Mouse (Mus musculus): ENCODE data around the gene Trpc4ap. TPM values are rescaled to one million over a fixed set of nuclear protein-coding genes. Genes with fewer than 3 reads are reported as not detected.

The Trpc4ap gene
- total RNA-seq, 1 experiment, result 50.0 TPM

- no peak overlapping the region for H3K4me3 ChIP-seq (ENCODE audit: insufficient read depth in 1 of 2, low read depth in 1 of 2, low read length in 2 of 2, poor library complexity in 1 of 2, severe bottlenecking in 1 of 2)
- H3K36me3 ChIP-seq (ENCODE audit: control insufficient read depth, insufficient read depth, low read length, poor library complexity, severe bottlenecking), result no peaks in the 10 kb centered on the region
- H3K9ac ChIP-seq (ENCODE audit: insufficient read depth, low read depth, low read length, poor library complexity, severe bottlenecking), result no peak overlapping the region
- no peak for DNase-seq (ENCODE audit: low read depth, low spot score)
- no peaks in the 10 kb centered on the region for H3K9me3 ChIP-seq (ENCODE audit: control insufficient read depth, insufficient read depth, low read depth, low read length)
- H3K4me1 ChIP-seq (ENCODE audit: control insufficient read depth in 2 of 2, insufficient read depth in 2 of 2, low read length in 2 of 2, poor library complexity in 1 of 2), result no peaks in the 10 kb centered on the region; a peak in 1 of 4 replicates
- H3K27ac ChIP-seq (ENCODE audit: insufficient read depth, low read depth, low read length, poor library complexity, severe bottlenecking), result no peak overlapping the region
- TF ChIP-seq ZNF384 (IDR thresholded peaks at IDR 0.05; ENCODE audit: low read depth, low read length) (no peak), ZC3H11A (IDR thresholded peaks at IDR 0.05; ENCODE audit: borderline replicate concordance, low read depth, low read length) (no peak), HCFC1 (IDR thresholded peaks at IDR 0.05; ENCODE audit: borderline replicate concordance, insufficient read depth, low read length) (no peak)
- in situ Hi-C loops (cut with MboI; ENCODE audit: low sequenced_read_pairs in 2 of 2, unreplicated experiment in 2 of 2), result no loop called here
Measured at GRCm38 (mm10) chr2:155680591-155680990, 11.6 kb downstream of the Trpc4ap start.

GRCm38 (mm10) chr2:155679586-155680110, 12.5 kb downstream of the Trpc4ap start:
- H3K27ac ChIP-seq (ENCODE audit: insufficient read depth, low read depth, low read length, poor library complexity, severe bottlenecking), result no peak overlapping the region
- H3K9me3 ChIP-seq (ENCODE audit: control insufficient read depth, insufficient read depth, low read depth, low read length), result no peaks in the 10 kb centered on the region
- DNase-seq (ENCODE audit: low read depth, low spot score), result no peak
- no peaks in the 10 kb centered on the region for H3K36me3 ChIP-seq (ENCODE audit: control insufficient read depth, insufficient read depth, low read length, poor library complexity, severe bottlenecking)
- H3K4me3 ChIP-seq (ENCODE audit: insufficient read depth in 1 of 2, low read depth in 1 of 2, low read length in 2 of 2, poor library complexity in 1 of 2, severe bottlenecking in 1 of 2), result no peak overlapping the region
- no peak for TF ChIP-seq CHD2 (IDR thresholded peaks at IDR 0.05; ENCODE audit: low read depth, low read length)
- no peak for TF ChIP-seq MAFK (IDR thresholded peaks at IDR 0.05; ENCODE audit: insufficient read depth, low read depth, low read length)
- TF ChIP-seq HCFC1 (IDR thresholded peaks at IDR 0.05; ENCODE audit: borderline replicate concordance, insufficient read depth, low read length), result no peak
- TF ChIP-seq ZC3H11A (IDR thresholded peaks at IDR 0.05; ENCODE audit: borderline replicate concordance, low read depth, low read length), result no peak
- no peak for TF ChIP-seq ZNF384 (IDR thresholded peaks at IDR 0.05; ENCODE audit: low read depth, low read length)
- in situ Hi-C loops (cut with MboI; ENCODE audit: low sequenced_read_pairs in 2 of 2, unreplicated experiment in 2 of 2), result no loop called here
- H3K9ac ChIP-seq (ENCODE audit: insufficient read depth, low read depth, low read length, poor library complexity, severe bottlenecking), result no peak overlapping the region
- H3K4me1 ChIP-seq (ENCODE audit: control insufficient read depth in 2 of 2, insufficient read depth in 2 of 2, low read length in 2 of 2, poor library complexity in 1 of 2), result no peaks in the 10 kb centered on the region; a peak in 1 of 4 replicates

GRCm38 (mm10) chr2:155675118-155675517, 17.1 kb downstream of the Trpc4ap start:
- Histone ChIP-seq H3K9ac (ENCODE audit: insufficient read depth, low read depth, low read length, poor library complexity, severe bottlenecking) (no peak overlapping the region), H3K4me3 (ENCODE audit: insufficient read depth in 1 of 2, low read depth in 1 of 2, low read length in 2 of 2, poor library complexity in 1 of 2, severe bottlenecking in 1 of 2) (no peak overlapping the region), H3K4me1 (ENCODE audit: control insufficient read depth in 2 of 2, insufficient read depth in 2 of 2, low read length in 2 of 2, poor library complexity in 1 of 2) (no peaks in the 10 kb centered on the region), H3K36me3 (ENCODE audit: control insufficient read depth, insufficient read depth, low read length, poor library complexity, severe bottlenecking) (no peaks in the 10 kb centered on the region), H3K27ac (ENCODE audit: insufficient read depth, low read depth, low read length, poor library complexity, severe bottlenecking) (no peak overlapping the region), H3K9me3 (ENCODE audit: control insufficient read depth, insufficient read depth, low read depth, low read length) (no peaks in the 10 kb centered on the region)
- DNase-seq (ENCODE audit: low read depth, low spot score), result no peak
- in situ Hi-C loops (cut with MboI; ENCODE audit: low sequenced_read_pairs in 2 of 2, unreplicated experiment in 2 of 2), result no loop called here
- no peak for TF ChIP-seq MAFK (IDR thresholded peaks at IDR 0.05; ENCODE audit: insufficient read depth, low read depth, low read length)
- TF ChIP-seq ZNF384 (IDR thresholded peaks at IDR 0.05; ENCODE audit: low read depth, low read length), result no peak
- TF ChIP-seq CHD2 (IDR thresholded peaks at IDR 0.05; ENCODE audit: low read depth, low read length), result no peak
- TF ChIP-seq ZC3H11A (IDR thresholded peaks at IDR 0.05; ENCODE audit: borderline replicate concordance, low read depth, low read length), result no peak
- TF ChIP-seq HCFC1 (IDR thresholded peaks at IDR 0.05; ENCODE audit: borderline replicate concordance, insufficient read depth, low read length), result no peak

- in situ Hi-C loops (cut with MboI; ENCODE audit: low sequenced_read_pairs in 2 of 2, unreplicated experiment in 2 of 2), result no loop called here
- Histone ChIP-seq H3K9me3 (ENCODE audit: control insufficient read depth, insufficient read depth, low read depth, low read length) (no peaks in the 10 kb centered on the region), H3K36me3 (ENCODE audit: control insufficient read depth, insufficient read depth, low read length, poor library complexity, severe bottlenecking) (no peaks in the 10 kb centered on the region)
Measured at GRCm38 (mm10) chr2:155673546-155673945, 18.6 kb downstream of the Trpc4ap start.

GRCm38 (mm10) chr2:155671236-155671635, 20.9 kb downstream of the Trpc4ap start:
- no peaks in the 10 kb centered on the region for H3K4me1 ChIP-seq (ENCODE audit: control insufficient read depth in 2 of 2, insufficient read depth in 2 of 2, low read length in 2 of 2, poor library complexity in 1 of 2)
- no peak overlapping the region for H3K9ac ChIP-seq (ENCODE audit: insufficient read depth, low read depth, low read length, poor library complexity, severe bottlenecking)
- no peak overlapping the region for H3K4me3 ChIP-seq (ENCODE audit: insufficient read depth in 1 of 2, low read depth in 1 of 2, low read length in 2 of 2, poor library complexity in 1 of 2, severe bottlenecking in 1 of 2)
- no peak overlapping the region for H3K27ac ChIP-seq (ENCODE audit: insufficient read depth, low read depth, low read length, poor library complexity, severe bottlenecking)
- DNase-seq (ENCODE audit: low read depth, low spot score), result no peak
- in situ Hi-C loops (cut with MboI; ENCODE audit: low sequenced_read_pairs in 2 of 2, unreplicated experiment in 2 of 2), result no loop called here
- TF ChIP-seq HCFC1 (IDR thresholded peaks at IDR 0.05; ENCODE audit: borderline replicate concordance, insufficient read depth, low read length) (no peak), CHD2 (IDR thresholded peaks at IDR 0.05; ENCODE audit: low read depth, low read length) (no peak), ZC3H11A (IDR thresholded peaks at IDR 0.05; ENCODE audit: borderline replicate concordance, low read depth, low read length) (no peak), ZNF384 (IDR thresholded peaks at IDR 0.05; ENCODE audit: low read depth, low read length) (no peak), MAFK (IDR thresholded peaks at IDR 0.05; ENCODE audit: insufficient read depth, low read depth, low read length) (no peak)
- H3K9me3 ChIP-seq (ENCODE audit: control insufficient read depth, insufficient read depth, low read depth, low read length), result no peaks in the 10 kb centered on the region
- no peaks in the 10 kb centered on the region for H3K36me3 ChIP-seq (ENCODE audit: control insufficient read depth, insufficient read depth, low read length, poor library complexity, severe bottlenecking)

More at GRCm38 (mm10) chr2:155673546-155673945, 18.6 kb downstream of the Trpc4ap start:
- peak; percentile 56 for DNase-seq (ENCODE audit: low read depth, low spot score)
- Histone ChIP-seq H3K27ac (ENCODE audit: insufficient read depth, low read depth, low read length, poor library complexity, severe bottlenecking) (no peak overlapping the region), H3K4me3 (ENCODE audit: insufficient read depth in 1 of 2, low read depth in 1 of 2, low read length in 2 of 2, poor library complexity in 1 of 2, severe bottlenecking in 1 of 2) (no peak overlapping the region), H3K9ac (ENCODE audit: insufficient read depth, low read depth, low read length, poor library complexity, severe bottlenecking) (no peak overlapping the region), H3K4me1 (ENCODE audit: control insufficient read depth in 2 of 2, insufficient read depth in 2 of 2, low read length in 2 of 2, poor library complexity in 1 of 2) (no peaks in the 10 kb centered on the region)
- no peak for TF ChIP-seq CHD2 (IDR thresholded peaks at IDR 0.05; ENCODE audit: low read depth, low read length)
